Mouse (Mus musculus): ENCODE data around the gene Grasp. TPM values are rescaled to one million over a fixed set of nuclear protein-coding genes. Genes with fewer than 3 reads are reported as not detected.

Grasp gene
- total and polyA plus RNA-seq, 3 experiments: 4.1 to 6.3 TPM; not detected in 1

DNA sequence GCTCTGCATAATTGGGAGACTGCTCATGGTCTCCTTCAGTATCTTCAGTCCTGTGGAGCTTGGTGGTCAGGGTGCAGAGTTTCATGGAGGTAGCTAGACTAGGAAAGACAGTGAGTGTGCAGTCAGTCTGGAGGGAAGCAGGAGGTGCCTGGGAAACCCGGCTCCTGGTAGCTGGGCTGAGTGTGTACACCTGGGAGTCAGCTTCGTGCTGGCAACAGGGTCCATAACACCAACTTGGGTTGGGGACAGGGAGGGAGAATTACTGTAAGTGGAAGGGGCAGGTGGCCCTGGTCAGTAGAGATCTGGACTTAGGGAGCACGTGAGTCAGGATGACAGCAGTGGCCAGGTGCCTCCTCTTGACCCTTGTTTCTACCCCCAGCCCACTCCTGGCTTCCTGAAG, 35.9 kb downstream of the Grasp start:
- Histone ChIP-seq H3K4me3 (ENCODE audit: control insufficient read depth in 1 of 2, insufficient read depth in 1 of 2, low read depth in 2 of 2, low read length in 2 of 2) (no peak overlapping the region), H3K4me1 (ENCODE audit: control insufficient read depth in 1 of 2, insufficient read depth in 2 of 2, low read length in 2 of 2) (peaks cover 12 to 46% of the 10 kb centered on the region in 2 experiments), H3K9me3 (replicated peaks; ENCODE audit: insufficient read depth, low read length) (no peaks in the 10 kb centered on the region), H3K27ac (ENCODE audit: control insufficient read depth, low read depth, low read length) (no peak overlapping the region), H3K36me3 (ENCODE audit: control insufficient read depth in 1 of 2, insufficient read depth in 2 of 2, low read length in 2 of 2) (peaks cover 0 to 34% of the 10 kb centered on the region in 2 experiments; a peak in 2 of 4 replicates), H3K27me3 (ENCODE audit: control insufficient read depth in 1 of 2, insufficient read depth in 2 of 2, low read length in 2 of 2) (no peaks in the 10 kb centered on the region), H3K79me2 (ENCODE audit: control insufficient read depth, insufficient read depth, low read length, poor library complexity) (no peaks in the 10 kb centered on the region), H3K9ac (ENCODE audit: control insufficient read depth, low read depth, low read length, poor library complexity, severe bottlenecking) (no peak overlapping the region)
- TF ChIP-seq TBP (IDR thresholded peaks at IDR 0.05; ENCODE audit: low read depth, low read length): no peak
- TF ChIP-seq BHLHE40 (IDR thresholded peaks at IDR 0.05; ENCODE audit: borderline replicate concordance, low read depth, low read length): no peak
- TF ChIP-seq MAX (IDR thresholded peaks at IDR 0.05; ENCODE audit: low read length): no peak
- TF ChIP-seq POLR2A (IDR thresholded peaks at IDR 0.05; ENCODE audit: control insufficient read depth in 1 of 2, insufficient read depth in 1 of 2, low read depth in 1 of 2, low read length in 2 of 2, poor library complexity in 1 of 2): no peak
- no peak for TF ChIP-seq KAT2A (conservative IDR thresholded peaks at IDR 0.05; ENCODE audit: low read depth, low read length)
- no peak for TF ChIP-seq ZKSCAN1 (IDR thresholded peaks at IDR 0.05; ENCODE audit: low read depth, low read length)
- DNase-seq (ENCODE audit: low read depth, low spot score): no peak

GRCm38 (mm10) chr15:101260387-101260786, 36.4 kb downstream of the Grasp start:
- Histone ChIP-seq H3K36me3 (ENCODE audit: control insufficient read depth in 1 of 2, insufficient read depth in 2 of 2, low read length in 2 of 2) (peaks cover 0 to 31% of the 10 kb centered on the region in 2 experiments; a peak in 2 of 4 replicates), H3K4me1 (ENCODE audit: control insufficient read depth in 1 of 2, insufficient read depth in 2 of 2, low read length in 2 of 2) (peaks cover 11 to 42% of the 10 kb centered on the region in 2 experiments), H3K27me3 (ENCODE audit: control insufficient read depth in 1 of 2, insufficient read depth in 2 of 2, low read length in 2 of 2) (no peaks in the 10 kb centered on the region), H3K4me3 (ENCODE audit: control insufficient read depth in 1 of 2, insufficient read depth in 1 of 2, low read depth in 2 of 2, low read length in 2 of 2) (peak overlapping the region; percentile 29 to 51; a peak in 2 of 4 replicates), H3K9me3 (replicated peaks; ENCODE audit: insufficient read depth, low read length) (no peaks in the 10 kb centered on the region), H3K27ac (ENCODE audit: control insufficient read depth, low read depth, low read length) (peak overlapping the region; percentile 88), H3K9ac (ENCODE audit: control insufficient read depth, low read depth, low read length, poor library complexity, severe bottlenecking) (peak overlapping the region; percentile 58), H3K79me2 (ENCODE audit: control insufficient read depth, insufficient read depth, low read length, poor library complexity) (no peaks in the 10 kb centered on the region)
- no peak for DNase-seq (ENCODE audit: low read depth, low spot score)
- TF ChIP-seq RAD21 (IDR thresholded peaks at IDR 0.05; ENCODE audit: low read depth, low read length) (no peak), JUND (IDR thresholded peaks at IDR 0.05; ENCODE audit: low read depth, low read length) (no peak), HCFC1 (IDR thresholded peaks at IDR 0.05; ENCODE audit: low read depth, low read length) (no peak), SMC3 (IDR thresholded peaks at IDR 0.05; ENCODE audit: low read depth, low read length) (no peak), ETS1 (IDR thresholded peaks at IDR 0.05; ENCODE audit: low read depth, low read length) (no peak), USF1 (IDR thresholded peaks at IDR 0.05; ENCODE audit: low read depth, low read length) (no peak), GABPA (IDR thresholded peaks at IDR 0.05; ENCODE audit: low read depth, low read length) (no peak), CTCF (IDR thresholded peaks at IDR 0.05 in 2 of 3, conservative IDR thresholded peaks at IDR 0.05 in 1 of 3; ENCODE audit: control insufficient read depth in 1 of 3, insufficient read depth in 1 of 3, low read depth in 2 of 3, low read length in 3 of 3, poor library complexity in 1 of 3, severe bottlenecking in 1 of 3) (no peak), UBTF (IDR thresholded peaks at IDR 0.05; ENCODE audit: borderline replicate concordance, insufficient read depth, low read depth, low read length) (no peak), BHLHE40 (IDR thresholded peaks at IDR 0.05; ENCODE audit: borderline replicate concordance, low read depth, low read length) (no peak)
